Mouse (Mus musculus): ENCODE results near the gene Sytl3. TPM values are rescaled to one million over a fixed set of nuclear protein-coding genes. Genes with fewer than 3 reads are reported as not detected.

The Sytl3 gene
- polyA plus RNA-seq (2012; rRNA removed; ENCODE audit: low replicate concordance) = 1.6 and 2.1 TPM in 2 replicates

GRCm38 (mm10) chr17:6658801-6659200, at the start of gene Sytl3:
Gene Sytl3 (plus strand): TSS chr17:6659093.

GRCm38 (mm10) chr17:6655567-6656281, 3.2 kb upstream of the Sytl3 start, which contains the start of gene Dynlt1f:
Gene Dynlt1f (minus strand): TSS chr17:6655900.

DNA sequence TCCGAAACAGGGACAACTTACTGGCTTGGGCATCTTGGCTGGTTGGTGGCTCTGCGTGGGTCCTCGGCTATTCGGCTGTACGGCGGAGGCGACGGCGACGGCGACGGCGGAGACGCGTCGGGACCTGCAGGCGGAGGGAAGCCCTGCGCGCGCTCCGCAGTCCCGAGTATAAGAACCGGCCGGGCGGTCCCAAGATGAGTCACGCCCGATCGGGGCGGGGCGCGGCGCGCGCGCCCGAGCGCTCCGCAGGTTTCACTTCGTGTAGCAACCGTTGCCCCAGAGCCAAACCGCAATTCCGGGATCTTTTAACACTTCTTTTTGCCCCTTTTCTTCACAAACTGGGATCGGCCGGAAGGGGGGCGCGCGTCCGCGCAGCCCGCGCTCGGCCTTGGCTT, 123.7 kb downstream of the Sytl3 start, which contains the start of gene Ezr:
Gene Ezr, minus strand, starts transcription at position 174 of the 395 bp plus-strand sequence.

Other genes with a start within 250 kb of the Sytl3 start
- gene Dynlt1b, start 229.0 kb upstream of the Sytl3 start, polyA plus RNA-seq (2012; rRNA removed; ENCODE audit: low replicate concordance) = 144 and 273 TPM in 2 replicates
- gene Dynlt1c, start 57.4 kb upstream of the Sytl3 start, polyA plus RNA-seq (2012; rRNA removed; ENCODE audit: low replicate concordance) = 11.8 and 21.5 TPM in 2 replicates
- 39.5 and 72.7 TPM in 2 replicates for gene Dynlt1f, start 3.2 kb upstream of the Sytl3 start, polyA plus RNA-seq (2012; rRNA removed; ENCODE audit: low replicate concordance)
- 27.0 and 42.3 TPM in 2 replicates for gene Ezr, start 123.7 kb downstream of the Sytl3 start, polyA plus RNA-seq (2012; rRNA removed; ENCODE audit: low replicate concordance)

Data from mammary gland, adult 2 months (tissue).